ENCODE assay signal across 7 mouse cellular contexts in genomic region chr11:5098736-5099542, GRCm38 (mm10). TPM values are rescaled to one million over a fixed set of nuclear protein-coding genes. Genes with fewer than 3 reads are reported as not detected.
A peak's percentile ranks its signal among the peaks of the same experiment; 100 is the strongest.
DNase-seq lines count a peak whose midpoint lies in the region; ATAC-seq lines count a peak whose summit lies in the region.

Rhbdd3 (plus strand) TSS chr11:5098926.
Ewsr1 (minus strand) TSS chr11:5099266.

- H3K4me2 ChIP-seq in intestine, embryonic 15.5 days (replicated peaks) = peak within 1 kb of the TSS; percentile 81

- ATAC-seq in intestine, embryonic 15.5 days = peak; percentile 91

- peak within 1 kb of the TSS; percentile 96 for H3K27ac ChIP-seq in intestine, embryonic 15.5 days
- peak within 1 kb of the TSS; percentile 100 for H3K27ac ChIP-seq in midbrain, embryonic 10.5 days (replicated peaks)

- H3K9me3 ChIP-seq in intestine, embryonic 15.5 days = no peaks in the 10 kb centered on the region
- no peaks in the 10 kb centered on the region for H3K9me3 ChIP-seq in midbrain, embryonic 10.5 days (replicated peaks)

- peak within 1 kb of the TSS; percentile 99 for H3K9ac ChIP-seq in intestine, embryonic 15.5 days

- peak; percentile 99 for DNase-seq in adrenal gland, adult 18-20 months (ENCODE audit: low spot score in 2 of 2)
- peak; percentile 96 for DNase-seq in embryo, embryonic 11 days
- DNase-seq in gastrocnemius, postnatal 36 days = peak; percentile 95 to 99
- peak; percentile 96 to 97 for DNase-seq in left cerebral cortex, postnatal 25 days (ENCODE audit: low spot score in 2 of 2)
- DNase-seq in midbrain, embryonic 10.5 days (ENCODE audit: low spot score) = peak; percentile 97
- DNase-seq in right cerebral cortex, postnatal 4 days = peak; percentile 98

- peaks cover under 1% of the 10 kb centered on the region; the same call in 1 of the 2 replicates for H3K36me3 ChIP-seq in intestine, embryonic 15.5 days
- peaks cover 42% of the 10 kb centered on the region for H3K36me3 ChIP-seq in midbrain, embryonic 10.5 days

- under 1% methylated on average over 91 of the region's 92 CpGs for WGBS in intestine, embryonic 15.5 days
- under 1% methylated on average over 92 of the region's 92 CpGs for WGBS in midbrain, embryonic 10.5 days

- H3K4me1 ChIP-seq in intestine, embryonic 15.5 days (replicated peaks) = peaks cover 23% of the 10 kb centered on the region
- peaks cover 34% of the 10 kb centered on the region for H3K4me1 ChIP-seq in midbrain, embryonic 10.5 days

- peak within 1 kb of the TSS; percentile 99 for H3K4me3 ChIP-seq in intestine, embryonic 15.5 days (replicated peaks)
- peak within 1 kb of the TSS; percentile 100 for H3K4me3 ChIP-seq in midbrain, embryonic 10.5 days

- intact Hi-C loops in gastrocnemius, postnatal 36 days (cut with DNase I) = loop anchor here (1.0 to 2.0 kb wide), 2 partner anchors 23 to 34 kb away; partner anchors contain the start of gene Gas2l1
- intact Hi-C loops in left cerebral cortex, postnatal 25 days (cut with DNase I) = no loop called here

- H3K27me3 ChIP-seq in intestine, embryonic 15.5 days (replicated peaks) = no peaks in the 10 kb centered on the region
- no peaks in the 10 kb centered on the region for H3K27me3 ChIP-seq in midbrain, embryonic 10.5 days (ENCODE audit: low read depth, poor library complexity, severe bottlenecking)

RNA-seq across cellular contexts. Expression of gene Rhbdd3, which starts in this region (rescaled TPM):
- 10 to 100 TPM; 16.3 to 19.5 TPM for total RNA-seq in adrenal gland, adult 18-20 months (2021)
- total RNA-seq in gastrocnemius, postnatal 36 days (2021) = 10 to 100 TPM; 24.4 to 26.0 TPM
- polyA plus RNA-seq in intestine, embryonic 15.5 days (2015; fragmentation: Nextera tagmentation; extraction: Ambion mirVana) = 27.5 and 30.0 TPM in 2 replicates
- 10 to 100 TPM; 20.9 to 21.0 TPM for total RNA-seq in left cerebral cortex, postnatal 25 days (2021)
- polyA plus RNA-seq in midbrain, embryonic 10.5 days (2016; fragmentation: Nextera tagmentation; extraction: Ambion mirVana) = 33.0 and 33.6 TPM in 2 replicates

RNA-seq across cellular contexts. Expression of gene Ewsr1, which starts in this region (rescaled TPM):
- total RNA-seq in adrenal gland, adult 18-20 months (2021) = 100 to 1,000 TPM; 211 to 300 TPM
- 10 to 100 TPM; 70.7 to 92.0 TPM for total RNA-seq in gastrocnemius, postnatal 36 days (2021)
- 571 and 594 TPM in 2 replicates for polyA plus RNA-seq in intestine, embryonic 15.5 days (2015; fragmentation: Nextera tagmentation; extraction: Ambion mirVana)
- 100 to 1,000 TPM; 259 to 301 TPM for total RNA-seq in left cerebral cortex, postnatal 25 days (2021)
- 903 and 985 TPM in 2 replicates for polyA plus RNA-seq in midbrain, embryonic 10.5 days (2016; fragmentation: Nextera tagmentation; extraction: Ambion mirVana)

Comparison
In these comparisons a context has a peak if more than half of its experiments do, and no peak if none do; other contexts are left out.
1. Peak in every context shown above with its lines: DNase-seq, ATAC-seq, H3K4me3 ChIP-seq and H3K27ac ChIP-seq.